Mouse (Mus musculus) cerebellum, adult 2 months (tissue): ENCODE measurements around the gene Lpxn.

Source experiments
- CTCF ChIP-seq: fragments of 200-500 bp; IDR thresholded peaks from 2 replicates; pipeline ENCODE4 v1.5.1; 2011; ENCODE audit warnings: low read depth, mild to moderate bottlenecking, control low read depth, low read length, moderate library complexity, borderline replicate concordance; ENCODE audit not compliant: insufficient read depth
- POLR2A ChIP-seq: fragments of 200-500 bp; IDR thresholded peaks from 2 replicates; pipeline ENCODE4 v1.6.1; 2011; ENCODE audit warnings: low read length, control low read depth, borderline replicate concordance; ENCODE audit not compliant: insufficient read depth

DNA sequence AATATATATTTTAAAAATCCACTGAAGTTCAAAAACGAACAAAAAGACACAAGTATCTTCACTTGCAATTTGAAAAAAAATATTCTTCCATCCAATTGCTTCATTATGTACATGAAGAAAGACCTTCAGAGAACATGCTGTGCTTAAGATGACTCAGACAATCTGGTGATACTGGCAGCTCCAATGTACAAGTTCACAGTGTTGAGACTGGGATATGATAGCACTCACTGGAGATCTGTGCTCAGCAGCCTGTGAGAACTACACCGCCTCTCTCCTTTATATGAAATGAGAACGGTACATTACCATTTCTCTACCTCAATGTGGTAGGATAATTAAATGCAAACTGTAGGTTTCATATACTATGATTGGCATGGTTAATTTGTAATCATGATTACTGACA, 6.8 kb downstream of the Lpxn start:
- no peak for TF ChIP-seq CTCF
- no peak for TF ChIP-seq POLR2A
